Mouse (Mus musculus) spleen, adult 2 months (tissue): ENCODE data around the gene Nav2.

Experiments used
- CTCF ChIP-seq: fragments of 200-500 bp; IDR thresholded peaks from 2 replicates; pipeline ENCODE4 v1.5.1; 2011; ENCODE audit warnings: mild to moderate bottlenecking, inconsistent platforms; ENCODE audit not compliant: insufficient read depth, insufficient read length, insufficient replicate concordance; ENCODE audit errors: extremely low read depth
- POLR2A ChIP-seq: fragments of 200-500 bp; IDR thresholded peaks from 2 replicates; pipeline ENCODE4 v1.6.1; 2011; ENCODE audit warnings: low read depth, low read length, inconsistent platforms

GRCm38 (mm10) chr7:49571606-49572005, 663.1 kb downstream of the Nav2 start:
- TF ChIP-seq CTCF (no peak), POLR2A (no peak)
